Mouse (Mus musculus): ENCODE data around the gene Tpbpa.
"Not testable (repeated sequence)": the region's sequence is repeated elsewhere in the genome, so short reads cannot be mapped to it uniquely, and the experiment has no call there.

The Tpbpa gene

GRCm38 (mm10) chr13:60941884-60942283 is at the start of gene Tpbpa:
TSS of gene Tpbpa (minus strand) at chr13:60941984.
- DNase-seq (ENCODE audit: low read depth, low spot score) = not testable (repeated sequence)

GRCm38 (mm10) chr13:60986915-60987314 is 45.1 kb upstream of the Tpbpa start:
- not testable (repeated sequence) for DNase-seq (ENCODE audit: low read depth, low spot score)

- DNase-seq (ENCODE audit: low read depth, low spot score) = not testable (repeated sequence)
Observed at GRCm38 (mm10) chr13:60972319-60972718, 30.5 kb upstream of the Tpbpa start.

- DNase-seq (ENCODE audit: low read depth, low spot score) = not testable (repeated sequence)
Observed at GRCm38 (mm10) chr13:60963985-60964384, 22.2 kb upstream of the Tpbpa start.

GRCm38 (mm10) chr13:60961706-60962105 is 19.9 kb upstream of the Tpbpa start:
- no peak for DNase-seq (ENCODE audit: low read depth, low spot score)

GRCm38 (mm10) chr13:60936500-60936901 is 5.3 kb downstream of the Tpbpa start, which contains the start of the genes Gm49391 and Ctla2a:
TSS of gene Gm49391 (minus strand) at chr13:60936571.
TSS of gene Ctla2a (minus strand) at chr13:60936625.
- DNase-seq (ENCODE audit: low read depth, low spot score) = no peak

GRCm38 (mm10) chr13:60935490-60935889 is 6.3 kb downstream of the Tpbpa start, which contains the start of gene Gm49393:
TSS of gene Gm49393 (minus strand) at chr13:60935590.
- DNase-seq (ENCODE audit: low read depth, low spot score) = not testable (repeated sequence)

GRCm38 (mm10) chr13:60904780-60905179 is 37.0 kb downstream of the Tpbpa start, which contains the start of gene Tpbpb:
TSS of gene Tpbpb (minus strand) at chr13:60904880.
- not testable (repeated sequence) for DNase-seq (ENCODE audit: low read depth, low spot score)

- DNase-seq (ENCODE audit: low read depth, low spot score) = no peak
Observed at GRCm38 (mm10) chr13:60897328-60897727, 44.5 kb downstream of the Tpbpa start, which contains the start of gene Ctla2b. TSS of gene Ctla2b (minus strand) at chr13:60897447.

GRCm38 (mm10) chr13:60896794-60897193 is 45.0 kb downstream of the Tpbpa start, which contains the start of gene Gm49392:
TSS of gene Gm49392 (minus strand) at chr13:60896894.
- DNase-seq (ENCODE audit: low read depth, low spot score) = not testable (repeated sequence)

- DNase-seq (ENCODE audit: low read depth, low spot score) = no peak
Observed at GRCm38 (mm10) chr13:60895406-60896160, 46.2 kb downstream of the Tpbpa start.

GRCm38 (mm10) chr13:60892301-60892700 is 49.5 kb downstream of the Tpbpa start:
- DNase-seq (ENCODE audit: low read depth, low spot score) = no peak

Measured in retina, adult 2 months (tissue).